Mouse (Mus musculus) C3H10T1/2 (cell line): ENCODE data around the gene P4ha2. TPM values are rescaled to one million over a fixed set of nuclear protein-coding genes. Genes with fewer than 3 reads are reported as not detected.

ENCODE experiments used
- polyA plus RNA-seq, 2 experiments: library from polyadenylated mRNA; unstranded; fragments of >200 nt; fragmentation: generic; extraction: Trizol; gene quantifications; one replicate each; pipeline ENCODE4 v1.2.1; 2012; ENCODE audit warnings: missing spikeins in 2 of 2

P4ha2 gene
- polyA plus RNA-seq = 10 to 100 TPM; 30.5 to 70.7 TPM

GRCm38 (mm10) chr11:54100045-54100691 lies at the start of gene P4ha2:
Gene P4ha2 (plus strand): TSS chr11:54100095.

GRCm38 (mm10) chr11:54068520-54069371 lies 31.1 kb upstream of the P4ha2 start, which contains the start of gene Pdlim4:
Gene Pdlim4 (minus strand): TSS chr11:54069014.

Other genes starting within 250 kb of the P4ha2 start
- 1 to 10 TPM in 1 of 2 experiments, under 1 TPM in 1; 0.56 to 7.2 TPM for gene Gm12216, start 240.8 kb upstream of the P4ha2 start, polyA plus RNA-seq
- gene Slc22a5, start 208.4 kb upstream of the P4ha2 start, polyA plus RNA-seq = 10 to 100 TPM in 1 of 2 experiments, 1 to 10 TPM in 1; 1.1 to 10.6 TPM
- 1 to 10 TPM in 1 of 2 experiments, under 1 TPM in 1; 0.43 to 5.4 TPM for gene Slc22a21, start 119.8 kb upstream of the P4ha2 start, polyA plus RNA-seq
- gene Slc22a4, start 72.0 kb upstream of the P4ha2 start, polyA plus RNA-seq = under 1 TPM; 0.11 to 0.21 TPM
- gene Pdlim4, start 31.1 kb upstream of the P4ha2 start, polyA plus RNA-seq = 1 to 10 TPM in 1 of 2 experiments, under 1 TPM in 1; 0.76 to 4.0 TPM
- not detected for gene Csf2, start 149.6 kb downstream of the P4ha2 start, polyA plus RNA-seq
- not detected for gene Il3, start 167.2 kb downstream of the P4ha2 start, polyA plus RNA-seq
- not detected for gene Acsl6, start 203.7 kb downstream of the P4ha2 start, polyA plus RNA-seq